Mouse (Mus musculus) cortical plate, adult 2 months (tissue): Measurements from ENCODE around the gene Slc22a1.

Source experiments
- CTCF ChIP-seq: fragments of 200-500 bp; IDR thresholded peaks from 2 replicates; pipeline ENCODE4 v1.5.1; 2011; ENCODE audit warnings: mild to moderate bottlenecking, control low read depth, low read length; ENCODE audit not compliant: insufficient read depth; ENCODE audit errors: extremely low read depth
- POLR2A ChIP-seq: fragments of 200-500 bp; IDR thresholded peaks from 2 replicates; pipeline ENCODE4 v1.6.1; 2011; ENCODE audit warnings: mild to moderate bottlenecking, low read length, control low read depth; ENCODE audit not compliant: insufficient read depth; ENCODE audit errors: extremely low read depth

DNA sequence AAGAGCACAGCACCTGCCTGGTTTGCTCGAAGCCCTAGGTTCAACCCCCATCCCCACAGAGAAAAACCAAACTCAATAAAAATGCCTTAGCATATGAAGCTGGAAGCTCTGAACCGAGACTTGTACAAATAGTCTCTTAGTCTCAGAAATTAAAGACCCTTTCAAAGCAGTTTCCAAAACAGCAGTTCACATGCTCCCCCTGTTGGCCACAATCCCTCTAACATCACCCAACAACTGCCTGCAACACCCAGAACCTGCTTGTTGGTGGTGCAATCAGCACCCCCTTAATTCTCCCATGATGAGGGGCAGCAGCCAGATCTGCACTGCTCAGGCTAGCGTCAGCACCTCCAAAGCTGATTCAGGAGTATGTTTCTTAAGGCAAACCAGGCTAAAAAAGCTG is 13.9 kb upstream of the Slc22a1 start:
- TF ChIP-seq POLR2A (no peak), CTCF (peak; percentile 42; the same call in 1 of the 2 replicates)
